Mouse (Mus musculus) ES-E14 (cell line): ENCODE measurements around the gene Hltf.
"Not testable (repeated sequence)": the region's sequence is repeated elsewhere in the genome, so short reads cannot be mapped to it uniquely, and the experiment has no call there.

Experiments used
- CHD2 ChIP-seq: IDR thresholded peaks from 2 replicates; pipeline ENCODE4 v1.6.1; 2014; ENCODE audit warnings: mild to moderate bottlenecking, low read depth, low read length, inconsistent platforms
- HCFC1 ChIP-seq: IDR thresholded peaks from 2 replicates; pipeline ENCODE4 v1.6.1; 2012; ENCODE audit warnings: low read length, inconsistent platforms, borderline replicate concordance; ENCODE audit not compliant: insufficient read depth
- MAFK ChIP-seq: IDR thresholded peaks from 2 replicates; pipeline ENCODE4 v1.6.1; 2014; ENCODE audit warnings: mild to moderate bottlenecking, low read depth, low read length, inconsistent platforms; ENCODE audit not compliant: insufficient read depth
- ZNF384 ChIP-seq: IDR thresholded peaks from 2 replicates; pipeline ENCODE4 v1.6.1; 2012; ENCODE audit warnings: low read depth, low read length, inconsistent platforms

DNA sequence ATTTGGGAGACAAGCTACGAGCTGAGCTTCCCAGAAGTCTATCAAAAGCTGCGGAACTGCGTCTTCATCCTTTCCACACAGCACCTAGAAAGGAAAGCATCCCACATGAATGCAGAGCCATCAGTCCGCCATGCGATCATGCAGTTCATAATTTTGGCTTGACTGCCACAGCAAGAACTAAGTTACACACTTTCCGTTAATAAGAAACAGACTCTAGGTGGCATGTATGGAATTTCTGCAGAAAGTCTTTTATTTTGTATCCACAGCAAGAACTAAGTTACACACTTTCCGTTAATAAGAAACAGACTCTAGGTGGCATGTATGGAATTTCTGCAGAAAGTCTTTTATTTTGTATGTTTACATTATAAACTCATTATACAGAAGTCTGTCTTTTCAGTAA, 46.7 kb upstream of the Hltf start:
- TF ChIP-seq HCFC1, ZNF384, CHD2, MAFK: not testable (repeated sequence)
